Mouse (Mus musculus): ENCODE results near the gene Rabepk.
"Not testable (repeated sequence)": the region's sequence is repeated elsewhere in the genome, so short reads cannot be mapped to it uniquely, and the experiment has no call there.

Rabepk gene

DNA sequence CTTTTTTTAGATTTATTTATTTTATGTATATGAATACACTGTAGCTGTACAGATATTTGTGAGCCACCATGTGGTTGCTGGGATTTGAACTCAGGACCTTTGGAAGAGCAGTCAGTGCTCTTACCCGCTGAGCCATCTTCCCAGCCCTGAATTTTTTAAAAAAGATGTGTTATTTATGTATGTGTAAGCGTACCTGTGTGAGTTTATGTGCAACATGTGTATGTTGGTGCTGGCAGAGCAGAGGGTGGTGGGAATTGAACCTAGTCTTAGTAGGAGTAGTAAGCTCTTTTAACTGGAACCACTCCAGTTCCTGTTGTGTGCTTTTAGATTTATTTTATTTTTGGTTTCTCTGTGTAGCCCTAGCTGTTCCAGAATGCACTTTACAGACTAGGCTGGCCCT lies 4.5 kb upstream of the Rabepk start:
- DNase-seq (ENCODE audit: low spot score in 2 of 2): no peak

DNA sequence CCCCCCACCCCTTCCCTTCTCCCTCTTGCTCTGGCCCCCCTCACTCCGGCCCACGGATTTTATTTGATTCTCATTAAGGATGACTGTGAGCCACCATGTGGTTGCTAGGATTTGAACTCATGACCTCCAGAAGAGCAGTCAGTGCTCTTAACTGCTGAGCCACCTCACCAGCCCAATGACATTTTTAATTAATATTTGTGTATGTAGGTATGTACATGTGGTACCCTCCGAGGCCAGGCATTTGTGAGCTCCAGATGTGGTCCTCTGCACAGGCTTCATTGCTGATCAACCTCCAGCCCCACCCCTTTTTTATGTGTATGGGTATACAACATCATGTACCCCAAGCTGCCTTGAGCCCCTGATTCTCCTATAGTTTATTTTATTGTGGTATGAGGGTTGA lies 4.0 kb upstream of the Rabepk start:
- no peak for DNase-seq (ENCODE audit: low spot score in 2 of 2)

DNA sequence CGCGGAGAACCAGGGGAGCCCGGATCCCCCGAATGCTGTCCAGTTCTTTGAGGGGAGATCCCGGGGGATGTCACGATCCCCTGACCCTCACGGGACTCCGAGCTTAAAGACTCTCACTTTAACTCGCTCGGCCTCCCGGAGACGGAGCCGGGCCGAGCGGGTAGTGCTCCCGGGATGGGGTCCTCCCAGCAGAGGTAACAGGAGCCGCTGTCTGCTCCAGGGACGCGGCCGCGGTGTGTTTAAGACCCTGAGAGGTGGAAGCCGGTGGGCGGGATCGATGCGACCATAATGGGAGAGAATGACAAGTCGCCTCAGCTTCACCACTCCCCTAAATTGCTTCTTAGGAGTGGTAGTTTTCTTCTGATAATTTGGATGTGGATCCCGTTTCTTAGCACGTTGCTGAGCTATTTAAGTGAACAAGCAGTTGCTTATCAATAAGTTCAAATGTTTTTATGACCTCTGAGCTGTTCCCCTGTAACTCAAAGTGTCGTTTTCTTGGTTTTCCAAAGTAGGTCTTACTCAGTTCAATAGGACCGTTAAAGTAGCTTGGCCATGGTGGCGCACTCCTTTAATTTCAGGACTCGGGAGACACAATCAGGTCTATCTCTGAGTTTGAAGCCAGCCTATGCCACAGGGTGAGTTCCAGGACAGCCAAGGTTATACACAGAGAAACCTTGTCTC lies 3.0 kb upstream of the Rabepk start:
- peak in 1 of 2 experiments; percentile 38 for DNase-seq (ENCODE audit: low spot score in 2 of 2)

DNA sequence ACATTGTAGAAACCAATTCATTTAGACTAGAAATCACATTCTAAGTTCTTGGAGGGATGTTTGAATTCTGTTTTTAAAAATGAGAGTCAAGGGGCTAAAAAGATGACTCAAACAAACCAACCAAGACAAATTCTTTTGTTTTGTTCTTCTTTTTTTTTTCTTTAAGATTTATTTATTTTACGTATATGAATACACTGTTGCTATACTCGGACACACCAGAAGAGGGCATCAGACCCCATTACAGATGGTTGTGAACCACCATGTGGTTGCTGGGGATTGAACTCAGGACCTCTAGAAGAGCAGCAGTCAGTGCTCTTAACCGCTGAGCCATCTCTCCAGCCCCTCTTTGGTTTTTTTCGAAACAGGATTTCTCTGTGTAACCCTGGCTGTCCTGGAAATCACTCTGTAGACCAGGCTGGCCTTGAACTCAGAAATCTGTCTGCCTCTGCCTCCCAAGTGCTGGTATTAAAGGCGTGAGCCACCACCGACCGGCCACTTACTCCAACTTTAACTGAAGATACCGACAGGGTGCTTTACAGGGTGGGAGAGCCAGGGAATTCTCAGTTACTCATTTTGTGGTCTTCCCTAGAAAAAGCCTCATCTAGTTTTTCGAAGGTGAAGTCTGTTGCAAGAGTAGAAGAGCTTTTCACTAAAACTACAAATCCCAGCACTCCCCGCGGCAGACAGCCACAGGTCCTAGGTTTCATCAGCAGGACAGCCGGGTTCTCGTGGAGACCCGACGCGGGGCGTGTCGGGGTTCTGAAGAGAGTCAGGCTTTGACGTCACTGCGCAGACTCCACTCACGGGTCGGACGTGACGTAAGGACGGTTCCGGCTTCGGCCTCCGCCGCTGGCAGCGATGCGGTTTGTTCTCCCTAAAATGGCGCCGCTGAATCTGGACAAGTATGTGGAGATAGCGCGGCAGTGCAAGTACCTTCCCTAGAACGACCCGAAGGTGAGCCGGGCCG lies 2.1 kb upstream of the Rabepk start:
- peak; percentile 95 to 98 for DNase-seq (ENCODE audit: low spot score in 2 of 2)

DNA sequence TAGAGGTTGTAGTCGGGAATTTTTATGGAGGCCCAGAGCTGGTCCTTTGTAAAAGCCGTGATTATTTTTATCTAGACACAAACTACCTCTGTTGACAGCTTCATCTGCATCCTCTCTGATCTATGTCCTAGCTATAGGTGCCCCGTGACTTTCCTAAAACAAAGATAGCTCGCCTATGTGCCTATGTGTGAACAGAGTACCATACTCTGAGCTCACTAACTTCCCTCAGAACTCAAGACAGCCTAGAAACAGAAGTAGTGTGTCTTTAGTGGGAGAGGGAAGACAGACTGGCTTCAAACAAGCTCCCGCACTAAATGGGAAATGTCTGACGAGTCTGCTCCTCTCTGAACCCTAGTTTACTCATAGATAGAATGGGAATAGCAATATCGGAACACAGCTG lies 659 bp upstream of the Rabepk start:
- DNase-seq (ENCODE audit: low spot score in 2 of 2): no peak

DNA sequence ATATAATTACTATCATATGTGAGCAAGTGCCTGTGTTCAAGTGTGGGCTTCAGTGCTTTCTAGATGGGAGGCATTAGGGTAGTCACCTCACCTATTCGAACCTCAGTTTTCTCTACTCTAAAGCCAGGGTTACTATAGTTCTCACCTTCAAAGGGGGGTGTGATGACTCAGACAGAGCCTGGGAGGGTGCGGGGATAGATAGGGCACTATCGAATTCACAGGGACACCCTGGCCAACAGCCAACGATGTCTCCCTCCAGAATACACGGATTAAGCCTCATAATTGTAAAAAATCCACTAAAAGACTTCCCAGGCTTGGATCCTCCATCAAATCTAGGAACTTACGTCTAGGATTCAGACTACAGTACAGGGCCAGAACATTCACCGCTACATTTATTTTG lies 4.3 kb downstream of the Rabepk start:
- DNase-seq (ENCODE audit: low spot score in 2 of 2): no peak

DNA sequence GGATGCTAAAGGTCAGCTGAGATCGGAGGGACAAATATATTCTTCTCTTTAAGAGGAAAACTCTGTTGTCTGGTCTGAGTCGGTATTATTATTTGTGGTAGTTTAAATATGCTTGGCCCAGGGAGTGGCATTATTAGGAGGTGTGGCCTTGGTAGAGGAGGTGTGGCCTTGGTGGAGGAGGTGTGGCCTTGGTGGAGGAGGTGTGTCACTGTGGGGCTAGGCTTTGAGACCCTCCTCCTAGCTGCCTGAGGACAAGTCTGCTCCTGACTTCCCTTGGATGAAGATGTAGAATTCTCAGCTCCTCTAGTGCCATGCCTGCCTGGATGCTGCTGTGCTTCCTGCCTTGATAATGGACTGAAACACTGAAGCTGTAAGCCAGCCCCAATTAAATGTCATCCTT lies 5.2 kb downstream of the Rabepk start:
- DNase-seq (ENCODE audit: low spot score in 2 of 2): no peak

DNA sequence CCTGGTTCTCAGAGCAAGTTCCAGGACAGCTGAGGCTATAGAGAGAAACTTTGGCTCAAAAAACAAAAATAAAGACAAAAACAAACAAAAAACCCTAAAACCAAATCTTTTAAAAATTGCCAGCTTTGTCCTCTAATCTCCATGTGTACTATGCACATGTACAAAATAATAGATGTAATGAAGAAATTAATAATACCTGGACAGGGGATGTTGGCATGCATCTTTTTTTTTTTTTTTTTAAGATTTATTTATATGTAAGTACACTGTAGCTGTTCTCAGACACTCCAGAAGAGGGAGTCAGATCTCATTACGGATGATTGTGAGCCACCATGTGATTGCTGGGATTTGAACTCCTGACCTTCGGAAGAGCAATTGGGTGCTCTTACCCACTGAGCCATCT lies 7.2 kb downstream of the Rabepk start:
- not testable (repeated sequence) for DNase-seq (ENCODE audit: low spot score in 2 of 2)

DNA sequence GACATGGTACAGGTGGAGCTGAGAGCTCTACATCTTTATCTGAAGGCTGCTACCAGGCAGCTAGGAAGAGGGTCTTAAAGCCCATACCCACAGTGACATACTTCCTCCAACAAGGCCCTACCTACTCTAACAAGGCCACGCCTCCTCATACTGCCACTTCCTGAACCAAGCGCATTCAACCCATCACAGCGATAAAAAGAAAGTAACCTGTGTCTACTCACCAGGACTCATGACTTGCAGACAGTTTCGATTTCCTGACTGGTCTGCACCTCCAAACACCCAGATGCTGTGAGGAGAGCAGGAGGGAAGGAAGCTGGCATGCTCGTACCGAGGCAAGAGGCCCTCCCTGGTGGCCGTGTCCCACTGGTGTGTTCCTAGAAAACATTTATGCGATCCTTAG lies 9.4 kb downstream of the Rabepk start:
- no peak for DNase-seq (ENCODE audit: low spot score in 2 of 2)

DNA sequence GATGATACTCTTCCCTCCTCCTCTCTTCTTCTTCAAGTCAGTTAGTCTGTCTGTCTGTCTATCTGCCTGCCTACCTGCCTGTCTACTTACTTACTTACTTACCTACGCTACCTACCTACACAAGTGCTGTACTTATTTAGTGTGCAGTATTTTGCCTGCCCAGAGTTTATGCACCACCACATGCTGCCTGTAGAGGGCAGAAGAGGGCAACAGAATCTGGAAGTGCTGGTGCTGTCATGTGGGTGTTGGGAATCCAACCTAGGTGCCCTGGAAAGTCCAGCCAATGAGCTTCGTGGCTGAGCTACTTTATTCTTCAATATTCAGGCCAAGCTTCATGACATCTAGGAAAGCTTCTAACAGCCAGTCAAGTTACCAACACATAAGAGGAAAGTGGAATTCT lies 15.6 kb downstream of the Rabepk start:
- DNase-seq (ENCODE audit: low spot score in 2 of 2): peak in 1 of 2 experiments; percentile 43

DNA sequence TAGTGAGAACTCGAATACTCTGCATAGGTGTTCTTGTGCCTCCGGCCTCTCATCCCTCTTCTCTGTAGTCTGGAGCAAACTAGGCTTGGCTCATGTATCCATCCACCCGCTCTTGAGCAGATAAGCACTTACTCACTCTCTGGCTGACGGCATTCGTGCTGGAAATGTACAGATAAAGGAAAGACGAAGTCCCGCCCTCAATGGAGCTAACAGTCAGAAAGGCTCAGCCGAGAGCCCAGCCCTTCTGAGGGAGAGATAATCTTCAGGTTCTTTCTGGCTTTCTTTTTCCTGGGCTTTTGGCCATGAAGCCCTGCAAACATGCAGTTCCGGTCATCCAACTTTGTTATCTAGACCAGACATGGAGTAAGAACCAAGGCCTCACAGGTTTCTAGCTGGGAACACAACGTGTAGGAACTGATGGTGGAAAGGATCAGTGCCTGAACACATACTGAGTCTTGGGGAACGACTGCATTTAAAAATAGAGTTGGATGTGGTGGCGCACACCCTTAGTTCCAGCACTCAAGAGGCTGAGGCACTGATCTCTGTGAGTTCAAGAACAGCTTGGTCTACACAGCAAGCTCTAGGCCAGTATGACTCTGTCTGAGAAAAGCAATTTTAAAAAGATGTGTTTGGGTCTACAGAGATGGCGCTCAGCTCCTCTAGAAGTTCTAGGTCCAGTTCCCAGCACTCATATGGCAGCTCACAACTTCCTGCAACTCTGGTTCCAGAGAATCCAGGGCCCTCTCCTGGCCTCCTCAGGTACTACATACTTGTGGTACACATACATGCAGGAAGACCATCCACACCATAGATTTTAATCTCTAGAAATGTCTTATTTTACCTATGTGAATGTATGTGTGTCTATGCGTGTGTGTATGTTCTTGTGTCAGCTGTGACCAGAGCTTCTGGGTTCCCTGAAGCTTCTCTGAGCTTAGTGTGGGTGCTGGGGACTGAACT lies 16.4 kb downstream of the Rabepk start:
- DNase-seq (ENCODE audit: low spot score in 2 of 2): no peak

DNA sequence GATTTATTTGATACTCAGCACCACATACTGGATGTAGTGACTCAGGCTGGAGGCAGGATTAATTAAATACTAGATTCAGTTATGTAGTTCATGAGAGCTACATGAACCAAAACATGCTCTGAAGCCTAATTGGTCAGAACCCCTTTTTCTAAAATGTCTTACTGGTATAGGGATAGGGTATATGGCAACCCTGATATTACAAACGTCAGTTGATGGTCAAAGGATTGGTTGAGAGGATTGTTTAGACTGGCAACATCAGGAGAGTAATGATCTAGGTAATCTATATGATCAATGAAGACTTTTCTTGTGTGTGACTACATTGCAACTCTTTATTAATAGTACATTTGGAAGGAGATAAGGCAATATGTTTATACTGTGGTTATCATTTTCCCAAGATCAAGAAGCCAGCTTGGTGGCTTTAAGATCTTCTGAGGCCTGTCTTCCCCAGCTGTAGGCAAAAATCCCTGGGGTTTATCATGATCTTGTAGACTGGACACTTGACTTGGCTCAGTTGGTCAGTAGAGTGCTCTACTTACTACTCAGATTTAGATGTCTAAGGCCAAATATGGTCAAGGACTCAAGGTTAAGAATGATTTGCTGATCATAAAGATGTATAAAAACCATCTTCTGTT lies 22.4 kb downstream of the Rabepk start:
- no peak for DNase-seq (ENCODE audit: low spot score in 2 of 2)

DNA sequence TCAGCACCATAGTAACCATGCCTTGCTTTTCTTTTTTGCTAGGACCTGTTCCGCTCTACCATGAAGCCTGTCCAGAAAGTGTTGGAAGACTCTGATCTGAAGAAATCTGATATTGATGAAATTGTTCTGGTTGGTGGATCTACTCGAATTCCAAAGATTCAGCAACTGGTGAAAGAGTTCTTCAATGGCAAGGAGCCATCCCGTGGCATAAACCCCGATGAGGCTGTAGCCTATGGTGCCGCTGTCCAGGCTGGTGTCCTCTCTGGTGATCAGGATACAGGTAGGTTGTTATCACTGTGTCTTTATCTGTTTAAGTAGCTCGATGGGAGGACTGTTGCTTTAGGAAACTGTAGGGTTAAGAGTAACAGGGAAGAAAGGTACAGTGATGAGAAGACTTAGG lies 25.2 kb downstream of the Rabepk start:
- DNase-seq (ENCODE audit: low spot score in 2 of 2): no peak

DNA sequence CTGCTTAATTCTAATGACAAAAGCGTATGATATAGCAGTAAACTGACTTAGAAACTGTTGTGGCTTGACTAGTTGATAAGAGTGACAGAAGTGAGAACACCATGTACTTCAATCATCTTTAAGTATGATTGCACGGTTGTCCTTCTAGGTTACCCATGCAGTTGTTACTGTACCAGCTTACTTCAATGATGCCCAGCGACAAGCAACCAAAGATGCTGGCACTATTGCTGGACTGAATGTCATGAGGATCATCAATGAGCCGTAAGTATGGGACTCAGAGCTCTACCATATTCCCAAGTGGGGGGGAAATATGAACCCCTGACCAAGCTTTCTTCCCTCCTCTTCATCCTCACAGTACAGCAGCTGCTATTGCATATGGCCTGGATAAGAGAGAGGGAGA lies 26.0 kb downstream of the Rabepk start:
- DNase-seq (ENCODE audit: low spot score in 2 of 2): no peak

DNA sequence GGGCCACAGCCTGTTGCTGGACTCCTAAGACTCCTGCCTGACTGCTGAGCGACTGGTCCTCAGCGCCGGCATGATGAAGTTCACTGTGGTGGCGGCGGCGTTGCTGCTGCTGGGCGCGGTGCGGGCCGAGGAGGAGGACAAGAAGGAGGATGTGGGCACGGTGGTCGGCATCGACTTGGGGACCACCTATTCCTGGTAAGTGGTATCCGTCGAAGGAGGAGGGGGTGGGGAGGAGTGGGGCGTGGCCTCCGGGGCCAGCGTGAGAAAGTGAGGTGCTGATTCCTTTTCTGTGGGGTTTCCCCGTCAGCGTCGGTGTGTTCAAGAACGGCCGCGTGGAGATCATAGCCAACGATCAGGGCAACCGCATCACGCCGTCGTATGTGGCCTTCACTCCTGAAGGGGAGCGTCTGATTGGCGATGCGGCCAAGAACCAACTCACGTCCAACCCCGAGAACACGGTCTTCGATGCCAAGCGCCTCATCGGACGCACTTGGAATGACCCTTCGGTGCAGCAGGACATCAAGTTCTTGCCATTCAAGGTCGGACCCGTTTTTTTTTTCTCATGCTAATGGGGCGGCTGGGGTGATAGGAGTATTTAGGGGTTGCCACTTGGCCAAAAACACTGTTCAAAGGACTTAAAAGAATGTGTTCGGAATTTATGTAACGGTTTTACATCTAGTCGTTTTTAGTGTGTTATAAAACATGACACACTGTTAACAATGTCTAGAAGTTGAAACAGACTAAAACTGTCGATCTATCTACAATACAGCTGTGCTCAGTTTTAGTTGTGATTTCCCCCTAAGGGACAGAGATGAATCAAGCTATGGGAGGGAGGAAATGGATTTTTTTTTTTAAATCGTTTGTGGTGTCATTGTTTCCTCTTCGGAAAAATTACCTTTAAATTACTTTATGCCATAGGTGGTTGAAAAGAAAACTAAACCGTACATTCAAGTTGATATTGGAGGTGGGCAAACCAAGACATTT lies 27.2 kb downstream of the Rabepk start:
- no peak for DNase-seq (ENCODE audit: low spot score in 2 of 2)

DNA sequence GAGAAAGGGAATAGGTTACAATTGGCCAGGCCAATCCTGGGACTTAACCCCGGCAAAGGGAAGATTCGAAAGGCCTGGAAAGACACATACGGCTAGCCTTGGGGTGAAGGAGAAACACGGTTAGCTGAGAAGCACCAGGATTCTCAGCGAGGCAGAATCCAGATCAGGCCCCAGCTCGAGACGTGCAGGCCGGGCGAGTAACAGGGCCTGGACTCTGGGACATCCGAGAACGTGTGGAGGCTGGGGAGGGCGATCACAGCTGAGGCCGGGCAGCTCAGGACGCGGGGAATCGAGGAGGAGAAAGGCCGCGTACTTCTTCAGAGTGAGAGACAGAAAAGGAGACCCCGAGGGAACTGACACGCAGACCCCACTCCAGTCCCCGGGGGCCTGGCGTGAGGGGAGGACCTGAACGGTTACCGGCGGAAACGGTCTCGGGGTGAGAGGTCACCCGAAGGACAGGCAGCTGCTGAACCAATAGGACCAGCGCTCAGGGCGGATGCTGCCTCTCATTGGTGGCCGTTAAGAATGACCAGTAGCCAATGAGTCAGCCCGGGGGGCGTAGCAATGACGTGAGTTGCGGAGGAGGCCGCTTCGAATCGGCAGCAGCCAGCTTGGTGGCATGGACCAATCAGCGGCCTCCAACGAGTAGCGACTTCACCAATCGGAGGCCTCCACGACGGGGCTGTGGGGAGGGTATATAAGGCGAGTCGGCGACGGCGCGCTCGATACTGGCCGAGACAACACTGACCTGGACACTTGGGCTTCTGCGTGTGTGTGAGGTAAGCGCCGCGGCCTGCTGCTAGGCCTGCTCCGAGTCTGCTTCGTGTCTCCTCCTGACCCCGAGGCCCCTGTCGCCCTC lies 28.1 kb downstream of the Rabepk start, which contains the start of gene Hspa5:
TSS of gene Hspa5 (plus strand) at position 603 of the 859 bp plus-strand sequence.
- peak; percentile 100 for DNase-seq (ENCODE audit: low spot score in 2 of 2)

DNA sequence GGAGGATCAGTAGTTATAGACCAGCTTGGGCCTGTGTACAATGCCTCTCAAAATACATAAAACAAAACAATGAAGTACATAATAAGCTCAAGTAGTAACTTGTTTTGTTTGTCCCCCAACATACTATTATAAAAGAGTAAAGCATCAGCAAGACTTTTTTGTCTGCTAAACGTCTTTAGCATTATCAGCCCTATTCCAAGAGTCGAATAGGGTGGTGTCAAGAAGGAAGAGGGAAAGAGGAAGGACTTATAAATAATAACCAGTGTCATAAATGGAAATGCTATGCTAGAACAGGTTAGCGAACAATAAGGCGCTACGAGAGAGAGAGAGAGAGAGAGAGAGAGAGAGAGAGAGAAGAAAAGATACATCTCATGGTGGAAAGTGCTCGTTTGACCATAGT lies 28.8 kb downstream of the Rabepk start:
- no peak for DNase-seq (ENCODE audit: low spot score in 2 of 2)

DNA sequence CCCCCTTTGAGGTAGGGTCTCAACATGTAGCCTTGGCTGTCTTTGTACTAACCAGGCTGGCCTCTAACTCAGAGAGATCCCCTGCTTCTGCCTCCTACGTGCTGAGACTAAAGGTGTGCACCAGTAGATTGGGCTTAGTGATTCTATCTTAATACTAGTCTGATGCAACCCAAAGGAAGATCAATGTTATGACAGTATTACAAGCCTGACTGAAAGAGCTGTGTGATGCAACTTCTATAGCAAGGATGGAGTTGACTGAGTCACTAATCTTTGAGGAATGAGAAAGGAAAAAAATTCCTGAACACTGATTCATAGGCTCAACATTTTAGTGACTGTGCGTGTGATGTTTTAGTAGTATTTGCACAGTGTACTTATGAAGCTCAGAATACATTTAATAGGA lies 29.7 kb downstream of the Rabepk start:
- no peak for DNase-seq (ENCODE audit: low spot score in 2 of 2)

DNA sequence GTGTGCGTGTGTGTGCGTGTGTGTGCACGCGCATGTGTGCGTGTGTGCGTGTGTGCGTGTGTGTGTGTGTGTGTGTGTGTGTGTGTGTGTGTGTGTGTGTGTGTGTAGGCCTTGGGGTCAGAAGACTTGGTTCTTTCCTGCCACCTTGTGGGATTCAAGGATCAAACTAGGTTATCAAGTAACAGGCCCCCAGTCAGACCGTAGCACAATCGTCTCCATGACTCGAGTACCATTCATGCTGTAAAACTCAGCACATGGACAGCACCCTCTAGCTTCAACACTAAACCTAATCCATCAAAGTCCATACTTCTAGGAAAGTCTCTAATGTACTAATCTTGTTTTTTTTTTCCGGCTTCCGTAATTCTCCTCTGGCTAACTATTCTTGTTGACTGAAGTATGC lies 34.9 kb downstream of the Rabepk start:
- no peak for DNase-seq (ENCODE audit: low spot score in 2 of 2)
